Mouse (Mus musculus) myocyte (in vitro differentiated cells): Measurements from ENCODE around the gene Dhx37.

Experiments used
- MYOD1 ChIP-seq, 3 experiments: IDR thresholded peaks; one replicate each; pipeline ENCODE4 v1.6.1; 2011; ENCODE audit warnings: control low read depth in 2 of 3, low read depth in 2 of 3, mild to moderate bottlenecking in 2 of 3, moderate library complexity in 1 of 3; ENCODE audit not compliant: insufficient read length in 2 of 3, control insufficient read depth in 1 of 3
- MYOG ChIP-seq, 3 experiments: IDR thresholded peaks; one replicate each; pipeline ENCODE4 v1.6.1; 2011; ENCODE audit warnings: control low read depth in 2 of 3, low read depth in 2 of 3, mild to moderate bottlenecking in 2 of 3; ENCODE audit not compliant: insufficient read length in 2 of 3, control insufficient read depth in 1 of 3, insufficient read depth in 1 of 3

DNA sequence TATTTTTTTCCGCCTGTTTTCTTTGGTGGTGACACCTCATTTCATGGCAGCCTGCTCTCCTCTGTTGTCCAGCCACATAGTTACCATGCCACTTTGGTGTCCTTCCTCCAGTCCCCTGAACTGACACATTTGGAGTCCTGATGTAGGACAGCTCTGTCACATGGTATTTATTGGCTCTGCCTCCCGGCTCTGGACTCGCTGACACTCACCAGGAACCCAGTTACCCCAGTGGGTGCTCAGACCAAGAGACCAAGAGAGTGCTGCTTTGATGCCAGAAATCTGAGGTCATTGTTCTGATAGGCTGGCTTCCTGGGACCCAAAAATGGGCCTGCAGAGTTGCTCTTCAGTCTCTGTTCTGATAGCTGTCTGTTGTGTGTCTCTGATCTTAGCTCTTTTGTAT lies 14.1 kb upstream of the Dhx37 start:
- no peak for TF ChIP-seq MYOG (IDR thresholded peaks at IDR 0.05; ENCODE audit: control insufficient read depth in 1 of 3, insufficient read depth in 1 of 3, insufficient read length in 2 of 3, low read depth in 2 of 3)
- no peak for TF ChIP-seq MYOD1 (IDR thresholded peaks at IDR 0.05; ENCODE audit: control insufficient read depth in 1 of 3, insufficient read length in 2 of 3, low read depth in 2 of 3)
